Mouse (Mus musculus): Measurements from ENCODE around the gene Pakap.

Pakap gene

DNA sequence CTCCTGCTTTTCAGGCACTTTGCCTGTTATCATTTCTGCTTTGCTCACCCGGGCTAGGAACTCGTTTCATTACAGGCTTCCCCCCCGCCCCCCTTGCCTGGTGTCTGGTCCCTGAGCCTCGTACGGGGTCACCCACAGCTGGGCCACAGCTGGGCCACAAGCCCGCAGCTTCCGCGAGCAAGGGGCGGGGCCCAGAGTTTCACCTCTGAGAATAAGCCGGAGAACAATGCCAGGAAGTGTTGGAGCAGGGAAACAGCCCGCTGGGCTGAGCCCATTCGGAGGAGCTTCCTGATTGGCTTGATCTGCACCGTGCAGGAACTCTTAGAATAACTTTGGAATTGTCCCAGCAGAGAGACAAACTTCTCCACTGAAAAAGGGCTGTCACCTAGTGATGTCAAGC lies 107.4 kb downstream of the Pakap start:
- DNase-seq (ENCODE audit: low read depth), result no peak

- no peak for DNase-seq (ENCODE audit: low read depth)
Measured at GRCm38 (mm10) chr4:57677916-57678315, 109.9 kb downstream of the Pakap start.

- no peak for DNase-seq (ENCODE audit: low read depth)
Measured at GRCm38 (mm10) chr4:57678991-57679457, 111.0 kb downstream of the Pakap start.

GRCm38 (mm10) chr4:57680186-57680585 lies 112.2 kb downstream of the Pakap start:
- DNase-seq (ENCODE audit: low read depth), result no peak

DNA sequence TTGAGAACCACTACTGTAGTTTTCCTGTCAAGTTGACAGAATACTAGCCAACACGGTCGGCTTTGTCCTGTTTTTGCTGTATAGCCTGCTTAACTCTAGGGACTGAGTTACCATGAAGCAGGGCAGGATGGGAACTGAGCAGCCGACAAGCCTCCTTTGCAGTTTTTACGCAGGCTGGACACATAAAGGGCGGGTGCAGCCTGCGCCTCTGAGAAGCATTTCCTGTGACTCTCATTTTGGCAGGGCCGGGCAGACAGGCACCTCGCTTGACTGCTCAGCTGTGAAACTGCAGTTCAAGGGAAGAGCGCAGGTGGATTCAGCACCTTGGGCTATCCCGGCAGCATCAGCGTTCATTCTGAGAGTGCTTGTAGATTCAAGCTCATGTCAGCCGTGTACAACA lies 113.5 kb downstream of the Pakap start:
- DNase-seq (ENCODE audit: low read depth), result no peak

DNA sequence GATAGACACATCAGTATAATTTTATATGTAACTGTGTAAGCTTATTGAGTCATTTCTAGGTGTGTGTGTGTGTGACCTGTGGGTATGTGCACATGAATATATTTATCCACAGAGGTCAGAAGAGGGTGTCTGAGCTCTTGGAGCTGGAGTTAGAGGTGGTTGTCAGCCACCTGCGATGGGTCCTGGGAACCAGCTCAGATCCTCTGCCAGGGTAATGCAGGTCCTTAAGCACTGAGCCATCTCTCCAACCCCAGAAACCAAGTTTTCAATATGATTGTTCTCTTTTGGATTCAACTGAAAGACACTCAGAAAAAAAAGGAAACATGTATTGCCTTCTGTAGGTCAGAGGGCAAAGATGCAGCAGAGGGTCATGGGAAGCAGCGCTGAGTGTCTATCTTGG lies 114.4 kb downstream of the Pakap start:
- no peak for DNase-seq (ENCODE audit: low read depth)

- DNase-seq (ENCODE audit: low read depth), result no peak
Measured at GRCm38 (mm10) chr4:57682944-57683343, 115.0 kb downstream of the Pakap start.

DNA sequence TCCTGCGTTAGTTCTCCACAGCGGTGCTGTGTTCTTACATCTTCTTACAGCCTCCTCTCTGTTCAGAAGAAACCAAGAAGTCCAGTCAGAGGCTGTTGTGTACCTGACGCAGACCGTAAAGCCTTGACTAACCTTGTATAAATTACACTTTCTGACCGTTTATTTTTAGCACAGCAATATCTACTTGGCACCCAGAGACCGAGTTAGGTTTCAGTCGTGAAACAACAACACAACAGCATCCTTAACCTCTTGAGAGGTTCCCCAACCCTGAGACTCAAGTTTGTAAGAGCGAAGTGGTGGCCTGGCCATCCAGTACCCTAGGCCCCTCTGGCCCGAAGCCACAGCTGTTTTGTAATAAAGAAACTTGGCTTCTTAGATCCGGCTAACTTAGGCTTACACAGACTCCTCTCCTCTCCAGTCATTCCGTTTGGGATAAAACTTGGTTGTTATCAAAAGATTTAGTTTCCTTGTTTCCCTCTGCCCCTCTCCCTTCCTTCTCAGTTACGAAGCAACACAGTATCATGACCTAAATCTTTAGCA lies 116.8 kb downstream of the Pakap start:
- no peak for DNase-seq (ENCODE audit: low read depth)

DNA sequence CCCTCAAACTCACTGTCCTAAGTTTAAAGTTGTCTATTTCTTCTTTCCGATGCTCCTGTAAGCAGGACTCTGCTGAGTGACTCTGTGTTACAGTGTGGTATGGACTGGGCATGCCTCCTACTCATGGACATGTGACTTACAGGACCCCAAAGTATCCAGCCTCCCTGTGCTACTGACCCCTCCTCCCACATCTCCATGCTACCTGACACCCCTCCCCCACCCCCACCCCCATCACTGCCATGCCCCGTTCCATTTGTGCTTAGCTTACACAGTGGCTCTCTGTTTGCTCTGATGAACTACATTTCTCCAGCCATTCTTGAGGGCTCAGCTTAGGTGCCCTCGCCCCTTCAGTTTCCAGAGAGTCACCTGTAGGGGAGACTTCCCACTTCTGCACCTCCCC lies 118.8 kb downstream of the Pakap start:
- no peak for DNase-seq (ENCODE audit: low read depth)

DNA sequence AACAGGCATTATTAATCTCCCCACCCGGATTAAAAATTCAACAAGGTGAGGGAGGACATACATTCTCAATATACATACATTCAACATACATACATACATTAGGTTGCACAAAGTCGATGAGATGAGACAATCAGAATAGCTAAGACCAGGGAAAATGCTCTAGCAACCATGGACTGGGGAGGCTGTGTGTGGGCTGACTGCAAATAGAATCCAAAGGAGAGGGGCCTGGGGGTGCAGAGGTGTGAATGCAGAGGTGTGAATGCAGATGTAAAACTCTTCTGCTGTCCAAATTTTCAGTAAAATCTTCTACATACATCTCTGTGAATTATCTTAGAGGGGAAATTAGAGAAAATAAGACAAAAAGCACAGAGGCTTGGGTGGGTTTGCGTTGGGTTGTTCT lies 119.6 kb downstream of the Pakap start:
- DNase-seq (ENCODE audit: low read depth), result no peak

GRCm38 (mm10) chr4:57688131-57688530 lies 120.2 kb downstream of the Pakap start:
- no peak for DNase-seq (ENCODE audit: low read depth)

DNA sequence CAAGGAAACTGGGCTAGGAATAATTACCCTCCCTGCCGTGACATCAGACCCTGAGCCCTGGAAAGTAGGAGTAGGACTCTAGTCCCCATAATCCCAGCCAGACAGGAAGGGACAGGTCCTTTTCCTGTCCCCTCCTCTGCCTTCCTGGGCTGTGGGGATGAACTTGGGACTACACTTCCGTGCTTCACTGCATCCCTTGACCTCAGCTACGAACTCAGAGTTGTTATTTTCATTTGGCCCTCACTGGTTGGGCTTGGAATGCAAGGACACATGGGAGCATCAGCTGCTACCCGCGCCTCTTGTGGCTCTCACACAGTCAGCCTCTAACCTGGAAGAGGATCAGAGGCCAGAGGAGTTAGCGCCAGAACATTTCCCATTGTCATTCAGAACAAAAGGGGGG lies 122.0 kb downstream of the Pakap start:
- DNase-seq (ENCODE audit: low read depth), result no peak

DNA sequence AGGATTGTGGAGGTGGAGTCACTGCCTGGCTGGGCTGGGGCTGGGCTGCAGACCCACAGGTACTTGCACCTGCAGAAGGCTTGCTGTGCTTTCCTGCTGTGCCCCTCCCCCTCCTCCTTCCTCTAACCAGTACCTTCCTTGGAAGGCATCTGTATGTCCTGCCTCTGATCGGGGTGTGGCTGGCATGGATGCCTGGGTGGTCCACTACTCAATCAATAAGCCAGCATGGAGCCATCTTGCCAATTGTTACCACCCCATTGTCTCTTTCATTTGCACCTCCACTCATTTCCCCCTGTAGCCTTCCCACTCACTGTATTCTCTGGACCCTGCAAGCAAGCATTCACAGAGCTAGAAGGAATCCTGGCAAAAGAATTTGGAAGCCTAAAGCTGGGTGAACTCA lies 122.8 kb downstream of the Pakap start:
- no peak for DNase-seq (ENCODE audit: low read depth)

DNA sequence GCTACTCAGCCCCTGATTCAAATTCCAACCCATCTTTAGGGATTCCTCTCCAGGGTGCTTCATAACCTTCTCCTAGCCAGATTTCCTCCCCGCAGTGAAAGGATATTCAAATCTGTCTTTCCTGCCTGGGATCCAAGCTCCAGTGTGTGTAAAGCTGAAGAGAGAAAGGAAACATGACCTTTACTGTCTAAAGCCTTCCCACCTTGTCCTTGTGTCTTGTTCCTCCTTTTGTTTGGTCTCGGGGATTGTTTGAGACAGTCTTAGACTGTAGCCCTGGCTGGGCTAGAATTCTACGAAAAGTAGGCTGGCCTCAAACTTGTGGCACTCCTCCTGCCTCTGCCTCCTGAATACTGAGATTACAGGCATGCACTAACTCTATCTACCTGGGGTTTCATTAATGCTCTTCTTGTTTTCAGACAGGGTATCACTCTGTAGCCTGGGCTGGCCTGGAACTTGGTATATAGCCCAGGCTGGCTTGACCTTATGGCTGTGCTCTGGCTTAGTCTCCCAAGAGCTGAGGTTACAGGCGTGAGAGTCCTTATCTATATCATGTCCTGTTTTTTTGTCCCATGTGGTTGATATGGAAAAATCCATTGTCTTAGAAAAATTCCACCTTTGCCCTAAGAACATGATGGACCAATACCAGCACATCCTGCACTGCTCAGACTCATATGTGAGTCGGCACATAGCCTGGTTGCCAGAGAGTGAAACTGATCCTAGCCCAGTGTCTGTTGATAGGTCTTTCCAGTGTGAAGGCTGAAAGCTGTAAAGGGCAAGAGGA lies 126.6 kb downstream of the Pakap start:
- no peak for DNase-seq (ENCODE audit: low read depth)

DNA sequence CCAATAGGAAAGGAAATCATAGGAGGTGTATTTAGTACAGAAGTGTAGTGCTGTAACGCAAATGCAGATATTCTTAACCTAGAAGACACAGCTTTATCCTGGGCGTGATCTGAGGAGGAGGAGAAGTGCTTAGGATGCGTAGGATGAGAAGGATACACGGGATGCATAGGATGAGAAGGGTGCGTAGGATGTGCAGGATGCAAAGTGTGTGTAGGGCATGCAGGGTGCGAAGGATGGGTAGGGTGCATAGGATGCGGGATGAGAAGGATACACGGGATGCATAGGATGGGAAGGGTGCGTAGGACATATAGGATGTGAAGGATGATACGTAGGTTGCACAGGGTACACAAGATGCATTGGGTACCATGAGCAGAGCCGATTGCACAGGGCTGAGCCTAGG lies 129.0 kb downstream of the Pakap start:
- no peak for DNase-seq (ENCODE audit: low read depth)

DNA sequence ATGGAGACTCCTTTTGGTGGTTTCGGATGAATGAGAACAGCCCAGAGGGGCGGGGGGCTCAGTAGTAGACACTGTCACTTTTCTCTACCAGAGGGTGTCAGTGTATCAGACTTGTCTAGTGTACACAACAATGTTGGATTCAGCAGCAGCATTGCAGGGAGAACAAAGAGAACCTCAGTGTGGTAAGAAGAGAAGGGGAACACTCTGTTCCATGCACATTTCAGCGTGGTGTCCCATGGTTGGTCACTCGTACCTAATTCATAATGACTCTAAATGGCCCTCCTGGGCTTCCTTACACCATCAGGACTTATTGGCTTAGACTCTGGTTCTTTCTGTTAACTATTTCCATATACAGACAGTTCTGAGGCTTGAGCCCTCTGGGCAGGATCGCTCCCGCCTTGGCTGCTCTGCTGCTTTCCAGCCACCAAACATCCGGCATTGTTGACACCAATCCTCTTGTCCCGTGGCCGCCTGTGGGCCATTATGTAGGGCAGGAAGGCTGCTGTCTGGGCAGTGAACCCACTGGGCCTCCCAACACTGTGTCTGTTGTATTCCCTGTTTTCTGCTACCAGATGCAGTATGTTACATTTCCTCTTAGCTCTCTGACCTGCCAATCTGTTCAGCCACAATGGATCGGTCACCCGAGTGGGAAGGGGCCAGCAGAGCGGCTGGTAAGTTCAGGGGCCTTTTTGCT lies 130.1 kb downstream of the Pakap start:
- no peak for DNase-seq (ENCODE audit: low read depth)

DNA sequence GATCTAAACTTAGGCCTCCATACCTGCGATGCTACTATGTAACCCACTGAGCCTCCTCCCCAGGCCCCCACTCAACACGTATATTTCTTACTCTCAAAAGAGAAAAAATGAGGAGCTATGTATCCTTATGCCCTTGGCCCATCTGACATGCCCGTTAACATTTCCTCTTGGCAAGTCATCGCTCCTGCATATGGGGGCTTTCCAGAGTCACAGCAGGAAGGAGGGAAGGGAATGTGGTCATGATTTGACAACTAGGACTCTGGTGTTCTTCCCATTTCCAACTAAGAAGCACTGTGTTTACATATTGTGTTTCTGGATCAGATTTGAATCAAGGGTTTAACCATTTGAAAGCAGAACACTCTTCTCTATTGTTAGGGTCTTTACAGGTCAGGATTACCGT lies 133.6 kb downstream of the Pakap start:
- no peak for DNase-seq (ENCODE audit: low read depth)

DNA sequence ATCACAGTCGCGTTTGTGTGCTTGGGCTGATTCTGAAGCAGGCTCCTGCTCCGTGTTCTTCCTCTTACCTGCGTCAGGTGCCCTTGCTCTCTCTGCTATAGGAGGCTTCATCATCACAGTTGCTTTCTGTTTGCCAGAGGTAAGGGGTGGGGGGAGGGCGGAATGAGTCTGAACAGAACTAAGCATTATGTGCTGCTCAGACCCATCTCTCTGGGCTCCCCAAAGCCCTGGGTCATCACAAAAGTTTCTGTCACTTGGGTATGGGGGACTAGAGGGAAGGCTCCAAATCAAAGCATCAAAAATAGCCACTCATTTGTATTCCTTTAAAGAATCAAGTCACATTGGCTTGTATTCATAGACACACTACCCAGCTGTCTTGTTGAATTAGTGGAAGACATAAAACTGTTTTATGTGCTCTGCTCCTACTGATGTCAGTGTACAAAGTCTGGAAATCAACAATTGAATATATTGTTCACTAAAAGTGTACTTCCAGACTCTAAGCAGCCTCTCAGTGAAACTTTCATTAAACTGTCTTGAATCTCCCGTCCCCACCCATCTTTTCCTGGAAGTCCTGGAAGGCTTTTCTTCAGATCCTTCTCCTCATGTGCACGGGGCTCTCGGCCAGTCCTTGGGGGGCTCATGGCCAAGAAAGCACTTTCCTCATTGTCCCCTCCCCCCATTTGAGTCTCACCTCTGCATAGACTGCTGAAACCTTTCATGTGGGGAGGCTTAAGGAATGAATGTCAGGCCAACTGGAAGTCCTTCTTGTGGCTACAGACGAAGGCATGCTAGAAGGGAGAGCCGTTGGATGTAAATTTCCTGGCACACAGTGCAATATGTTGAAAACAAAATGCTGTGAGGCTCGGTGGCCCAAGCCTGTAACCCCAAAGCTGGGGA lies 135.8 kb downstream of the Pakap start:
- DNase-seq (ENCODE audit: low read depth), result no peak

DNA sequence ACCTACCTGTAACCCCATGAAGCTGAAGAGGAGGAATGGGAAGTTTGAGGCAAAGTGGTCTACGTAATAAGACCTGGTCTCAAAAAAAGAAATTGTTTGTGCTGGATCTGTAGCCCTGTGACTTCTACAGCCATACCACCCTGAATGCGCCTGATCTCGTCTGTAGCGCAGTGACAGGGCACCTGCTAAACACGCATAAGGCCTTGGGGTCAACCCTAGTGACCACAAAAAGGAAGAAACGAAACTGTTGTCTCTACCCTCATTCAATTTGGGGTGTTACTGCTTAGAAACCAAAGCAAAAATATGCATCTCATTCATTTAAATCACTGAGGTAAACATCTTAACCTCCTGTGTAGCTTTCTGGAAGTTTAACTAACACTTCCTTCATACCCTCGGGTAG lies 136.6 kb downstream of the Pakap start:
- no peak for DNase-seq (ENCODE audit: low read depth)

DNA sequence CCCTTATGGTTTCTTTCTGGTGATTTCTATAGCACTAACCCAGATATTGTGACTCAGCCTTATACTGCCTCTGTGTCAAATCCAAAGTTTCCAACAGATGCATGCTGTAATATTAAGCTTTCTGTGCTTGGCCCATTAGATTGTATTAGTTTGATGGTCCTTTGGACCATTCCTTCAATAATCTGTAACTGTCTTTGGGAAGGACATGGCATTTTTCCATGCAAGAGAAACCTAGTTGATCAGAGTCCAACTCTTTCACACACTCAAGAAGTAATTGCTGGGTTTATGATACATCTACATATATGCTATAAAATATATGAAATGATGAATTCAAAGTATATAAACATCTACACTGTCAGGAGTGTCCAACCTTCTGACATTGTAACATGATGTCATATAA lies 147.9 kb downstream of the Pakap start:
- DNase-seq (ENCODE audit: low read depth), result no peak

GRCm38 (mm10) chr4:57716735-57717134 lies 148.8 kb downstream of the Pakap start:
- no peak for DNase-seq (ENCODE audit: low read depth)

DNA sequence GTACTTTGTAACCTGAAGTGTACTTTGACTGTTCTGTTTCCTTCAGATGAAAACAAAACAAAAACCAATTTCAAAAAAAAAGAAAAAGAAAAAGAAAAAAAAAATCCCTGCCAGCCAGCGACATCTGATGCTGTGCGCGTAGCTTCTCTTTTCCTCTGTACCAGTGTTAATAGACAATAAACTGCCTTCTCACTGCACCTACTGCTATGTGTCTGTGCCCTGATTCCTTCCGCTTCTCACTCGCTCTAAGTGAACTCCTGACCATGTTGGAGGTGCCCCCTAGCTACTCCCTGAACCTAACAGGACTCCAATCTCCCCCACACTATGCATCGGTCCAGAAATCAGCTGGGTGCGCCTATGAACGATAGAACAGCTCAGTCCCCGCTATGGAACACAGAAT lies 149.4 kb downstream of the Pakap start, which contains the start of gene Akap2:
Gene Akap2, plus strand, starts transcription at position 304 of the 400 bp plus-strand sequence.
- no peak for DNase-seq (ENCODE audit: low read depth)
